Mouse (Mus musculus): ENCODE data around the gene Men1.

Gene Men1

GRCm38 (mm10) chr19:6372433-6372832, 37.7 kb downstream of the Men1 start:
- no peak for DNase-seq

- peak; percentile 95 for DNase-seq
Measured at GRCm38 (mm10) chr19:6373539-6374400, 39.0 kb downstream of the Men1 start.

- DNase-seq = peak; percentile 94
Measured at GRCm38 (mm10) chr19:6374571-6374970, 39.8 kb downstream of the Men1 start.

- peak; percentile 93 for DNase-seq
Measured at GRCm38 (mm10) chr19:6375423-6376254, 40.9 kb downstream of the Men1 start.

- no peak for DNase-seq
Measured at GRCm38 (mm10) chr19:6376255-6376564, 41.4 kb downstream of the Men1 start.

- DNase-seq = no peak
Measured at GRCm38 (mm10) chr19:6376643-6377042, 41.9 kb downstream of the Men1 start.

GRCm38 (mm10) chr19:6377327-6378040, 42.7 kb downstream of the Men1 start:
- peak; percentile 94 for DNase-seq

- no peak for DNase-seq
Measured at GRCm38 (mm10) chr19:6380411-6381166, 45.8 kb downstream of the Men1 start.

GRCm38 (mm10) chr19:6381238-6381637, 46.5 kb downstream of the Men1 start:
- DNase-seq = no peak

- peak; percentile 88 for DNase-seq
Measured at GRCm38 (mm10) chr19:6382323-6382924, 47.6 kb downstream of the Men1 start.

GRCm38 (mm10) chr19:6383470-6383869, 48.7 kb downstream of the Men1 start:
- DNase-seq = peak; percentile 91

- peak; percentile 99 for DNase-seq
Measured at GRCm38 (mm10) chr19:6384128-6384527, 49.3 kb downstream of the Men1 start, which contains the start of gene Pygm. TSS of gene Pygm (plus strand) at chr19:6384399.

GRCm38 (mm10) chr19:6384954-6385353, 50.2 kb downstream of the Men1 start:
- DNase-seq = peak; percentile 95

- DNase-seq = no peak
Measured at GRCm38 (mm10) chr19:6385419-6385818, 50.6 kb downstream of the Men1 start.

- DNase-seq = peak; percentile 92
Measured at GRCm38 (mm10) chr19:6385821-6386220, 51.0 kb downstream of the Men1 start.

- peak; percentile 90 for DNase-seq
Measured at GRCm38 (mm10) chr19:6386234-6386633, 51.5 kb downstream of the Men1 start.

GRCm38 (mm10) chr19:6388006-6388405, 53.2 kb downstream of the Men1 start:
- peak; percentile 97 for DNase-seq

- DNase-seq = peak; percentile 91
Measured at GRCm38 (mm10) chr19:6389803-6390202, 55.0 kb downstream of the Men1 start.

- DNase-seq = peak; percentile 85
Measured at GRCm38 (mm10) chr19:6390251-6390650, 55.5 kb downstream of the Men1 start.
